Mouse (Mus musculus) retina, embryonic 14.5 days (tissue): ENCODE measurements around the gene Armc2.

ENCODE experiments used
- DNase-seq: peaks from one replicate; pipeline ENCODE4 v3.0.0-alpha.2; 2015; ENCODE audit warnings: low spot score

Armc2 gene

GRCm38 (mm10) chr10:41907473-41907872 lies 110.8 kb downstream of the Armc2 start:
- no peak for DNase-seq

- no peak for DNase-seq
These were observed 116.4 kb downstream of the Armc2 start for GRCm38 (mm10) chr10:41901864-41902263.

DNA sequence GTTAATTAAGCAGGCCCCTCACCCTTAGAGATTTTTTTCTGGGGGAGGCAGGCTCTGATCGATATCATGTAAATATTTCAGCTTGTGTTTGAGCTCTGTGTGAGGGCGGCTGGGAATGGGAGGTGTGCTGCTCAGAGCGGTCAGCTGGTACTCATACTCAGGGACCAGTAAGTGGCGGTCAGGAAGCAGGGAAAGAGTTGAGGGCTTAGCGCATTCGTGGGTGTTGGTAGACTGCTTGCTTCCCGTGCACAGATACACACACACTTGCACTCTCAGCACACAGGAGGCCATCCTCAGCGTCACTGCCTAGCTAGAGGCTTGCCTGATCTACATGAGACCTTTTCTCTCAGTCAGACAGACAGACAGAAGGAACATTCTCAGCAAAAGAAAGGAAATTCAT lies 116.8 kb downstream of the Armc2 start:
- DNase-seq = no peak

DNA sequence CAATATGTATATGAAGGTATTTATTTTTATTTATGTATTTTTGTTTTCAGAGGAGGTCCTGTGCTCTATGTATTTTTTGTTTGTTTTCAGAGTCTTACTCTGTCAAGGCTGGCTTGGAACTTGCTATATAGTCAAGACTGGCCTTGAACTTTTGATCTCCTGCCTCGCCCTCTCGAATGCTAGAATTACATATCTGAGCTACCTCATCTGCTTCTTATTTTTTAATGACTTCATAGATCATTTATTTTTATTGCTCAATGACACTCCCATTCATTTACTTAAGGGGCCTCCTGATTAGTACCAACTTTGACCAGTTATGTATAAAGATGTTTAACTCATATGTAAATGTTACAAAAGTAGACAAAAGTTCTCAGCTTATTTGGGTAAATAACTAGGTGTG lies 121.4 kb downstream of the Armc2 start:
- DNase-seq = no peak

DNA sequence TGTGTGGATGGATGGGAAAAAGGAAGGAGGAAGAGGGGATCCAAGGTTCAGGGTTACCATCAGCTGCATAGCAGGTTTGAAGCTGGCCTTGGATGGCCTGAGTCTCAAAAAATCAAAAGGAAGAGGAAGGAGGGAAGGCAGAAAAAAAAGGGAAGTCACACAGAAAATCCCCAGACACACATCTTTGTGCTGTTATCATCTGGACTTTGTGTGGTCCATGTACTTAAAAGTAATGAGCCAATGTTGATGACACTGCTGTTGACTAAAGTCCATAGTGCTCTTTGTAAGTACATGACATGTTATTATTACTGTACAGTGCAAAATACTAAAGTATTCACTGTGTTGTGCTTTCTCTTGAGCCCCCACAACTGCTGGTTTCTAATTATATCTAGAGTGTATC lies 121.8 kb downstream of the Armc2 start:
- DNase-seq = no peak

GRCm38 (mm10) chr10:41893433-41894411 lies 124.5 kb downstream of the Armc2 start:
- DNase-seq = no peak

DNA sequence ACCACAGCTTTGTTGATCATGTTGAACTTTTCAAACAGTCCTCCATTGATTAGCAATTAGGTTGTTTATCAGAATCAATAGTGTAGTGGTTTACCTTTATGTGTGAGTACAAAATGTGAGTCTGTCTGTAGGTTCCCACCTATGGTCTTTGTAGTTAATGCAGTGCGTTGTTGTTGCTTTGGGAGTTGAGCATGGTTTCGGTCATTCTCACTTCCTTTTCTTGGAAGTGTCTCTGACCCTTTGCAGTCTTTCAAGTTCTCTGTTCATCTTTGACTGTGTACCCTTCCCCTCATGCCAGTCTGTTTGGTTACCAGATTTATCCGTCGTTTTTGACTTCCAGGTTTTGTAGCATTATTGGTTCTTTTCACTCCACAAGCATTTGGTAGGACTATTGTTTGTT lies 126.9 kb downstream of the Armc2 start:
- DNase-seq = no peak

DNA sequence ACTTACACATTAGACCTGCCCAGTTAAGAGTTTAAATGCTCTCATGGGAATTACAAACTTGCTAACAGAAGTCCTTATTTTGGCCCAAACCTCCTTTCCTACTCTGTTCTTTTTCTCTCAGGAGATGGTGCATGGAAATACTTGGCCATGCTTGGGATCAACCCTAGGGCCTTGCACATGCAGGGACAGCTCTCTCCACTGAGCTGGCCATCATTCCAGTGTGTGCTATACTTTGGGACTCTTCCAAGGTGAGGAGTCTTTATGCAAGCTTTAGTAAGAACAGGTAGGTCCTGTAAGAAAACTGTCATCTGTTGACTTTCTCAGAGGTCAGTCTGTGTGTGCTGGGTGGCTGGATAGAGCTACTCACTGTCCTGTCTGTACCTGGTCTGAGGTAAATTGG lies 127.7 kb downstream of the Armc2 start:
- no peak for DNase-seq

DNA sequence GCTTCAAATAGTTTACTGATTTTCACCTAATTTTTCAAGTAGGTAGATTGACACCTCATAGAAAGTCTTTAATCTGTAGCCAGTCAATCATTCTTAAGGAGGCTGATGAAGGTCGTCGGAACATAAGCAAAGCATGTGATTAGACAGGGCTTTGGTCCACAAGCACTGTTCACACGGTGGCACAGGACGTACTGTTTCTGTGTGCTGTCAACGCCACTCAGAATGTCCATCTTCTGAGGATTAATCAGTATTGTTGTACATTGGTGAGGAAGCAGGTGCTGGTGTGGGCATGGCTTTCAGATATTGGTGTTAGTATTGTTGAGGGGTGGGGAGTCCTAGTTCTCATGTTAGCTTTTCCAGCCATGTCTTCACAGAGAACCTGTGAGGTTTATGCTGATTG lies 128.7 kb downstream of the Armc2 start:
- no peak for DNase-seq

DNA sequence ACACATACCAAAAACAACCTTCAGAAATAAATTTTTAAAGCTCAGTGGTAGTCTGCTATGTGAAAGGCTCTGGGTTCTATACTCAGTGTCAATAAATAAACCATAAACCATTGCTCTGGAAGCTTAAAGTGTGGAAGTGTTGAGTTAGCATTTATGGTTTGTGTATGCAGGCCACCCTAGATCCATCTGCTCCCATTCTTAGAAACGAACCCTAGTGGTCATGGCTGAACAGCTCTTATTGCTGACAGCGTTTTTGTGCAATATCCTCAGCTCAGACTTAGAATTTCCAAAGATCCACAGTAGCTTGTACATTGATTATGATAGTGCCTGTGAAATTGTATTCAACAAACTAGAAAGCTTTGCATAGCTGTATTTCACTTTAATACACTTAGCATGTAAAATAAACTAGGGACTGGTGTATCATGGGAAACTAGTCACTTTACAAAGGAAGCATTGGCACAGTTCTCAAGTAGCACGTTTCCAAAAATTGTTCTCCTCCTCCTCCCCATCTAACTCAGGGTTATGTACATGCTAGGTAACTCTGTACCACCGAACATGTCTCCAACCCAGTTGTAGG lies 129.8 kb downstream of the Armc2 start:
- DNase-seq = peak; percentile 52

DNA sequence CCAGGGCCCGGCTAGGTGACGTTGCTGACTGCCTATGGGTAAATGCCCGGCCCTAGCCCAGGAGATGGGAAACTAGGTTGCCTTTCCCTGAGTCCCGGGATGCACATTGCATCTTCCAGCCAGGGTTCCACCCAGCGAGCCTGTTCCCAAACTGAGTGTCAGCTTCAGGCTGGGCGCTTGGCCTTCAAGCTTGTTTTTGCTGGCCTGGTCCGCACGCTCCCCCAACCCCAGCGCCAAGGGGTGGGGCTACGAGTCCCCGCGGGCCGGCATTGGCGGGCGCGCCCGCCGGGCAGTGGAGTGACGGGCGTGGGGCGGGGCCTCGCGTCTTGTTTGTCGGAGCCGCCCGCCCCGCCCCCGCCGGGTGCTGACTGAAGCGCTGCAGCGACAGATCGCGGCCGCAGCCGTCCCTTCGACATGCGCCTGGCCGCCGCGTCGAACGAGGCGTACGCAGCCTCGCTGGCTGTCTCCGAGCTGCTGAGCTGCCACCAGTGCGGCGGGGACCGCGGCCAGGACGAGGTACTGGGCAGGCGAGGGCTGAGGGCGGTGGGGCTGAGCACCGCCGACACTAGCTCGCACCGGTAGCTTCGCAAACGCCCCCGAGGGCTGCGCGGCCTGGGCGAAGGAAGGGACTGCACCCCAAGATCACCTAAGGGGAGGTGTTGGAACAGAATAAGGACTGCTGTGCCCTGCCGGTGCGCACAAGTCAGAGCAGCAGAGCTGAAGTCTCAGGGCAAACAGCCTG lies 131.0 kb downstream of the Armc2 start:
- peak; percentile 98 for DNase-seq

DNA sequence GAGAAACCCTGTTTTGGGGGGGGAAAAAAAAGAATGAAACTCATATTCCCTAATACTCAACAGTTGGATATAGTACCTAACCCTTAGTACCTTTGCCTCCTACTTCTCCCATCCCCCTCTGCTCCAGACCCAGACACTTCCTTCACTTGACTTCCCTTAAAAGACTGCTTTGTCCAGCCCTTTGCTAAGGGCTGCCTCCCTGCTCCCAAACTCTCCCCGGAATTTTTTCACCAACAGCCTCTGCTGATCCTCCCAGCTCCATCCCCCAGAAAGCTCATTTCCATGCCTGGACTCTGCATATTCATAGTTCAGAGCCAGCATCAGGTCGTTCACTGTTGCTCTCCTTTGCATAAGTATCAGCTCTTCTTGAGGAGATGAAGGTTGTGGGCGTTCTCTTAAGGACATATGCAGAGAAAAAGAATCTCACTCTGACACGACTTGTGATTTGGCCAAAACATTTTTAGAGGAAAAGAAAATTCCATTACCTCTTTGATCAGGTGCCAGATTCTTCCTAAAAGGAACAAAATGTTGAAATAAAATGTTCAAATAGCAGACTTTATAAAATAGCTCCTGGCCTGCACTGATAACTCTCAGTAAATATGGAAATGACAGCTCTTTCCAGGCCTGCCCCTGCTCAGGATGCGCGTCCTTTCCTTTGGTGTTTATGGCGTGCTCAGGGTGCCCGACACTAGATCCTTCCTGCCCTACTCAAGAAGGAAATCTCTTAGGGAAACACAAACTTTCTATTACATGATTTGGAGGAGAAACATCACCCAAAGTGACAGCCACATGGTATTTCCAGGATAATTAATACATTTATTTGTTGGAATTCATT lies 134.3 kb downstream of the Armc2 start:
- no peak for DNase-seq

GRCm38 (mm10) chr10:41881438-41881837 lies 136.8 kb downstream of the Armc2 start:
- peak; percentile 27 for DNase-seq

GRCm38 (mm10) chr10:41880777-41881176 lies 137.5 kb downstream of the Armc2 start:
- no peak for DNase-seq

DNA sequence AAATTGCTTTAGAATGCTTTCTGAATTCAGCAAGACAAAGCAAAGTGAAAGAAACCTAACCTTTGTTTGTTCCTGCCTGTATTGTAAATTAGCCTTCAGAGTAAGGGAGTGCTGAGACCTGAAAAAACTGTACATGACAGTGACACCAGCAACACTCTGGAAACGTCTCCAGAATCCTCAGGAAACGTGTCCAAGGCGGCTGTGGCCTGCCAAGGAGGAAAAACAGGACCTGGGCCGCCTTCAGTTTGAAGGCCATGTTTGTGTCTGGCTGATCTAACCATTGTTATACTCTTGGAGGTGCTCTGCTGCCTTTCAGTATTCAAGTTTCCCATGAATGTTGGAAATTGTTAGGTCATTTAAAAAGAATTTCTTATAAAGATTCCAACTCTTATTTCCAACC lies 138.0 kb downstream of the Armc2 start:
- no peak for DNase-seq

DNA sequence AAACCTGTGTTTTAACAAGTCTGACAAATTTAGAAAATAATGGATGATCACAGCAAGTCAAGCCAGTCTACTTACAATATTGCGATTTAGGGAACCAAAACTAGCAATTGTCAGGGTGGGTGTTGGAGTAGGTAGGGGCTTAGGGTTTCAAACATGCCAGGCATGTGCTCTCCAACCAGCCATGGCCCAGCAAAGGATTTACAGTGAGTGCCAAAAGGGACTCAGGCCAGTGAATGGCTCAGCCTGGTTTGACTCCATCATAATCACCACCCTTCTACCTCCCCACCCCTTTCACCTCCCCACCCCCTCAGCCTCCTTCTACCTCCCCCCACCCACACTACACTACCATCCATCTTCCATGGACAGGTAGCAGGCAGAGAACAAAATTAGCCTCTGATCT lies 138.6 kb downstream of the Armc2 start:
- no peak for DNase-seq

DNA sequence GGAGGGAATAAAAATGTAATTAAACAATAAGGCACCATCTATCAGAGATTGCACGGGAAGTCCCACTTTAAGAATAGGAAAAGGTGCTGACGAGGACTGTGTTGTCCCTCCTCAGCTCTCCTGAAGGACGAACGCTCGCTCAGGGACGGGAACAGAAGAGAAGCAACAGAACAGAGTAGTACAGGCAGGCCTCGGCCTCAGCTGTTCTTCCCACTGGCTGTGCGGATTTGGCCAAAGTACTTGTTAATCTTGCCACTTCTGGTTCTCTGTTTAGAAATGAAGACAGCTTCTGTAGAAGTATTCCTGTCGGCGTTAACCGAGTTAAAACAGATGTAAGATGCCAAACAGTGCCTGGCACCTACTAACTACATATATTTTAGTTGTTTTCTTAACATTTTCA lies 139.9 kb downstream of the Armc2 start:
- no peak for DNase-seq

GRCm38 (mm10) chr10:41875624-41876023 lies 142.6 kb downstream of the Armc2 start:
- DNase-seq = no peak

- DNase-seq = no peak
These were observed 146.7 kb downstream of the Armc2 start for GRCm38 (mm10) chr10:41871564-41871963.

DNA sequence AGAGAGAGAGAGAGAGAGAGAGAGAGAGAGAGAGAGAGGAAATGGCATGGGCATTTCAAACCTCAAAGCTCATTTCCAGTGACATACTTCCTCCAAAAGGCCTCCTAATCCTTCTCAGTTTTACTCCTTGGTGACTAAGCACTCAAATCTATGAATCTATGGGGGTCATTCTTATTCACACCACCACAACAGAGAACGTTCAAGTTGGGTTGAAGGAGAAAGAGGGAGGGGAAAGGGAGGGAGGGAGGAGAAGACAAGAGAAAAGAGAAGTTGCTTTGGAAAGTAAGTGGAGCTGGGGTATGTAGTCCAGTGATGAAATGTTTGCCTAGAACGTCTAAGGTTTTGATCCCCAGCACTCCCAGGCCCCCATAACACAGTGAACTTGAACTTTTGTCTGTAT lies 148.1 kb downstream of the Armc2 start:
- DNase-seq = no peak

- no peak for DNase-seq
These were observed 150.3 kb downstream of the Armc2 start for GRCm38 (mm10) chr10:41867956-41868355.

DNA sequence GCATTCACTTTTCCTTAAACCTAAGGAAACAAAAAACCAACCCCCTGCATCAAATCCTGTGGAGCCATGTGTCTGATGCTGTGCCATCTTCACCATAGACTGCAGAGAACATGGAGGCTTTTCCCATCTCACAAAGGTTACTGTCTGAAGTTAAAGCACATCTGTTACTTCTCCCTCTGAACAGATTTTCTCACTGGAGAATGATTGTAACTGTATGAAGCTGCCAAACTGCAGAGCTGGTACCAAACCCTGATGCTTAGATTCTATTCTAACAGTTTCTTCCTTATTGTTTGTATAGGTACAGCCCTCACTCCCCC lies 151.4 kb downstream of the Armc2 start:
- DNase-seq = no peak
